Mouse (Mus musculus) forebrain, embryonic 10.5 days (tissue): ENCODE data around the gene Tbata. TPM values are rescaled to one million over a fixed set of nuclear protein-coding genes. Genes with fewer than 3 reads are reported as not detected.

Experiments
- DNase-seq: peaks from one replicate; pipeline ENCODE4 v3.0.0-alpha.2; 2017; ENCODE audit warnings: low spot score; ENCODE audit errors: extremely low spot score
- H3K27ac ChIP-seq: fragments of 300-500 bp; sonication (generic); 2 replicates; pipeline ENCODE4 v1.5.1; 2016; ENCODE audit warnings: mild to moderate bottlenecking
- H3K27me3 ChIP-seq: fragments of 300-500 bp; sonication (generic); 2 replicates; pipeline ENCODE4 v1.6.1; 2016; ENCODE audit warnings: mild to moderate bottlenecking; ENCODE audit not compliant: poor library complexity, severe bottlenecking
- H3K36me3 ChIP-seq: fragments of 300-500 bp; sonication (generic); replicated peaks from 2 replicates; pipeline ENCODE4 v1.6.1; 2016; ENCODE audit warnings: mild to moderate bottlenecking, moderate library complexity
- H3K4me1 ChIP-seq: fragments of 300-500 bp; sonication (generic); 2 replicates; pipeline ENCODE4 v1.6.1; 2016
- H3K4me3 ChIP-seq: fragments of 300-500 bp; sonication (generic); 2 replicates; pipeline ENCODE4 v1.5.1; 2016; ENCODE audit warnings: mild to moderate bottlenecking, moderate library complexity
- H3K9me3 ChIP-seq: fragments of 300-500 bp; sonication (generic); 2 replicates; pipeline ENCODE4 v1.6.1; 2016; ENCODE audit warnings: mild to moderate bottlenecking, moderate library complexity
- WGBS: fragments of 180-500 bp; shearing (Covaris S2); methylation state at CpG from one replicate; pipeline ENCODE4 v1.1.7; 2016; 5-methylcytosine and 5-hydroxymethylcytosine counted together
- polyA plus RNA-seq: library from polyadenylated mRNA; unstranded; fragments of >200 nt; fragmentation: Nextera tagmentation; extraction: Ambion mirVana; gene quantifications from 2 replicates; pipeline ENCODE4 v1.2.1, GENCODE M21; 2016

Tbata gene
- polyA plus RNA-seq, 1 experiment from 2014 or later, result not detected

DNA sequence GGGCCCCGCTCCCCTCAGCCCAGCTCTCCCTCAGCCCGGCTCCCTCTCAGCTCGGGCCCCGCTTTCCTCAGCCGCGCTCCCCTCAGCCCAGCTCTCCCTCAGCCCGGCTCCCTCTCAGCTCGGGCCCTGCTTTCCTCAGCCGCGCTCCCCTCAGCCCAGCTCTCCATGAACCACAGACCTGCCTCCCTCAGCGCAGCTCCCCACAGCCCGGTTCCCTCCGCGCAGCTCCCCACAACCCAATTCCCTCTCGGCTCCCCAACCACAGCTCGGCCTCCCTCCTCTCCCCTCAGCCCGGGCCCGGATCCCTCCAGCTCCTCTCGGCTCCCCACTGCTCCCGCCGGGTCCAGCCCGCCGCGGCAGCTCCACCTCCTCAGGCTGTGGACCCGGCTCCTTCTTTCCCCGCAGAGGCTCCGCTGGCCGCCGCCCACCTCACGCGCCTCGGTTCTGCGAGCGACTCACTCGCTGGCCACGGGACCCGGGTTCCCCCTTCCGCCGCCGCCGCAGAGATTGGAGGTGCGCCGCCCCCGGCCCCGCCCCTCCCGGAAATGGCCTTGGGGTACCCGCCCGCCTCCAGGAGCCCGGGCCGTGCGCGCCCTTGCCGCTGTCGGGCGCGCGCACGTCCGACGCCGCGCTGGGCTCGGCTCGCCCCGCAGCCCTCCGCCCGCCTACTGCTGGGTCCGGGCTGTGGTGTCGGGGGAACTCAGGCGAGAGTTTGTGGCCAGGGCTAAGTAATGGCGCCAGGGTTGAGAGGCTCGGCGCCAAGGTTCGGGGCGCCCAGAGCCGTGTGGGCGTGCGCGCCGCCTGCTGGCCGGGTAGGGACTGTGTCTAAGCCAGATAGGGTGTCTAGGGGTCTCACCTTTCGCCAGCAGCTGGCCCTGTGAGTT lies 24.4 kb upstream of the Tbata start, which contains the start of gene Sgpl1:
TSS of gene Sgpl1 (minus strand) at position 547 of the 884 bp plus-strand sequence.
- DNase-seq, result peak; percentile 92
- H3K27ac ChIP-seq, result peak within 1 kb of the TSS; percentile 94
- no peaks in the 10 kb centered on the region for H3K9me3 ChIP-seq
- under 1% methylated on average over 82 of the region's 82 CpGs for WGBS
- peaks cover 36% of the 10 kb centered on the region for H3K4me1 ChIP-seq
- H3K36me3 ChIP-seq, result peaks cover 8% of the 10 kb centered on the region; the same call in 1 of the 2 replicates
- H3K27me3 ChIP-seq, result no peaks in the 10 kb centered on the region
- H3K4me3 ChIP-seq, result peak within 1 kb of the TSS; percentile 80

DNA sequence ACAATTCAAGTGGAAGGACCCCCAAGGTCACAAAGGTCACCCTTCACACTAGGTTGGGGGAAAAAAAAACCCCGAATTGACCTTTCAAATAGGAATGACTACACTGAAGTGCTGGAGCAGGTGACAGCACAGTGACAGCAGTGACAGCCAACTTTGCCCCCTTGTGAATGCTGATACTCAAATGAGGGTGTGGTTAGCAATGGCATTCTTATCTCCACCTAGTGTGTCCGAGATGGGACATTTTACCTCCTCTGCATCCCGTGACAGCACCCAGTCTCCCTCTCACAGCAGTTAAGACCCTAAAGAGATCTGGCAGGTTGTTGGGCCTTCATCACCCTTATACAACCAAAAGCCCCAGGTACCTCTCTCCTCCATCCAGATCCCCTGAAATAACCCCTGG lies 22.3 kb upstream of the Tbata start:
- Histone ChIP-seq H3K4me1 (peaks cover 36% of the 10 kb centered on the region), H3K4me3 (no peak overlapping the region), H3K27me3 (no peaks in the 10 kb centered on the region), H3K27ac (no peak overlapping the region), H3K36me3 (no peaks in the 10 kb centered on the region), H3K9me3 (no peaks in the 10 kb centered on the region)
- no peak for DNase-seq
- 89% methylated on average over 3 of the region's 3 CpGs for WGBS

DNA sequence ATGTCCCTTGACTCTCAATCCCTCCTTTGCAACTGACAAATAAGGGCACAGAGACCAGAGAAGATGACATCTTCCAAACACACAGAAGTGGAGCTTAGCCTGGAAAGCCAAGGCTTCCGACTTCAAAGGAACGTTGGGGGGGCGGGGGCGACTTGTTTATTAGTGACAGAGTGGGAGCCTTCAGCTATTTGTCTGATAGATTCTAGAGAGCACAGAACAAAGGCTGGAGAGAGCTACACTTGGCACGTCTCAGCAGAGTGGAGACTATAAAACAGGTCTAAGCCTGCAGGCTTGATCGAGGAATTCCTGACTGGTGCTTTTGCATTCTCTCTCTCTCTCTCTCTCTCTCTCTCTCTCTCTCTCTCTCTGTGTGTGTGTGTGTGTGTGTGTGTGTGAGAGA lies 21.1 kb upstream of the Tbata start:
- Histone ChIP-seq H3K27ac (no peak overlapping the region), H3K27me3 (no peaks in the 10 kb centered on the region), H3K4me3 (no peak overlapping the region), H3K36me3 (no peaks in the 10 kb centered on the region), H3K9me3 (no peaks in the 10 kb centered on the region), H3K4me1 (peaks cover 29% of the 10 kb centered on the region)
- no peak for DNase-seq
- 72% methylated on average over 6 of the region's 6 CpGs for WGBS

DNA sequence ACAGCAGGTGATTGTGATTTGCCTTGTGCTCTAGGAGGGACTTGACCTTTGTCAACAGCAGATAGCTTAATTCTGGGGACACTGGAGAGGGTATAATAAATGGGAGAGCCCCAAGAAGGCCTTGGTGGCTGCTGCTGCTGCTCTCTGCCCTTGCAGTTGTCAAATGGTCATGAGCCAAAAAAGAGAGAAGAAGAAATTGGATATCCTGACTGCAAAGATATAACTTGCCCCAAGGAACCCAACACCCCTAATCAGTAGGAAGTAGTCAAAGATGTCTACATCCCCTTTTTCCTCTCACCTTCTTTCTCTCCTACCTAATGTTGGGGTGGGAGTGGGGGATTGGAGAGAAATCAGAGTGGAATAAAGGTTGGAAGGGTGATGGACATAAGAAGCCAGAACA lies 19.6 kb upstream of the Tbata start:
- H3K4me3 ChIP-seq, result no peak overlapping the region
- DNase-seq, result no peak
- no peaks in the 10 kb centered on the region for H3K27me3 ChIP-seq
- H3K9me3 ChIP-seq, result no peaks in the 10 kb centered on the region
- H3K36me3 ChIP-seq, result no peaks in the 10 kb centered on the region
- no peak overlapping the region for H3K27ac ChIP-seq
- peaks cover 16% of the 10 kb centered on the region for H3K4me1 ChIP-seq

DNA sequence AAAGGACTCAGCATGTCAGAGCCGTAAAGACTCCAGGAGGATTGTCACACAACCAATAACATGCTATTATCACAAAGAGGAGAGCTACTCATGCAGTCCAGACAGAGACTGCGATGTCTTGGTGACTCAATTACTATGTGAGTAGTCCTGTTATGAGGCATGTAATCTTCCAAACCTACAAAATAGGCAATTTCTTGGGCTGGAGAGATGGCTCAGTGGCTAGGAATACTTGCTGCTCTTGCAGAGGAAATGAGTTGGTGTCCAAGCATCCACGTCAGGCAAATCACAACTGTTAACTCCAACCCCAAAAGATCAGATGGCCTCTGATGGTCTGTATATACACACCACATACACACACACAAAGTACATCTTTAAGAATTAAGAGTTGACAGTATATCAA lies 16.1 kb upstream of the Tbata start:
- Histone ChIP-seq H3K27me3 (no peaks in the 10 kb centered on the region), H3K27ac (no peak overlapping the region), H3K4me3 (no peak overlapping the region), H3K36me3 (no peaks in the 10 kb centered on the region), H3K9me3 (no peaks in the 10 kb centered on the region), H3K4me1 (0 out of 2 replicates have a peak, but pooled peaks cover under 1% of the 10 kb centered on the region)
- DNase-seq, result no peak
- WGBS, result 88% methylated on average over 3 of the region's 3 CpGs

DNA sequence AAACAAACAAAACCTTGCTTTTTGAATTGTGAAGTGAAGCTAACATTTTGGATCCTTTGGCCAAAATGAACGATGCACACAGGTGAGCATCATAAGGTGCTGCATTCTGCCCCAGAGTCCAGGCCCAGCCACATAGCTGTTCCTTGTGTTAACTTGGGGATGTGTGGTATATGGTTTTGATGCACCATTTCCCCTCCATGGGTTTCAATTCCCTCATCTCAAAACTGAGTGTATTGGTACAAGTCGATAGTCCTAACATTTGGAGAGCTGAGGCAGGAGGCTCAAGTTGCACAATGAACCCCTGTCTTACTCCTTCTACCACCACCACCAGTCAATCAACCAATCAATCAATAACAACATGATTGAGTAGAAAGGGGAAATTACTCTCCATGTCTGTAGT lies 15.3 kb upstream of the Tbata start:
- Histone ChIP-seq H3K9me3 (no peaks in the 10 kb centered on the region), H3K4me3 (no peak overlapping the region), H3K4me1 (no peaks in the 10 kb centered on the region), H3K27me3 (no peaks in the 10 kb centered on the region), H3K27ac (no peak overlapping the region), H3K36me3 (no peaks in the 10 kb centered on the region)
- WGBS, result 94% methylated on average over 2 of the region's 2 CpGs
- no peak for DNase-seq

DNA sequence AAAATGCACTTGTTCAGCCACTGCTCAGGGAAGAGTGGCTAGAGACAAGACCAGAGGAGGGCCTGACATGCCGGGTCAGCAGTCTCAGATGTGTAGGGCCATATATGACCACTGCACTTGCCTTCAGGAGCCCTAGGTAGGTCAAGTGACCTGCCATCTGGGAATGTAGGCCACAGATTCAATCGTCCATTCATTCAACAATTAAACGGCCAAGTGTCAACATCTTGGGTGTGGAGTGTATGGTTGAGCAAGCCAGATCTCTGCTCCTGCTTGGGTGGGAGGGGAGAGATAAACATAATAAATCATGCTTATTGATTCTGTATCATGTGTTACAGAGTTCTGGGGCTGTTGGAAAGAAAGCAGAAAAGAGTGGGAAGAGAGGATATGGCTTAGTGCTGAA lies 13.2 kb upstream of the Tbata start:
- 84% methylated on average over 3 of the region's 3 CpGs for WGBS

DNA sequence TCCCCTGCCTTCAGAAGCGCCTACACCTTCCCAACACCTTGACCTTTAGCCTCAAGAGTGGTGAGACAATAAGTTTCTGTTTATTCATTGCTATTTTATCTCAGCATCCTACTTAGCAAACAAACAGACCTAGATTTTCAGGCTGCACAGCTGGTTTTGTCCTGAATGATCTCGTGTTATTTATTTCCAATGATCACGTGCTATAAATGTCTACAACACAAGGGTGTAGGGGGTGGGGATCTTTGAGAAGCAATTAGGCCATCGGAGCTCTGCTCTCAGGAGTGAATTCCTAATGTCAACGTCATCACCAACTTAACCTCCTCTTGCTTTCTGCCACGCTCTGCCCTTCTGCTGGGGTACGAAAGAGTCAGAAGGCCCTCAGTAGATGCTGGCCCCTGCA lies 11.7 kb upstream of the Tbata start:
- no peaks in the 10 kb centered on the region for H3K27me3 ChIP-seq
- H3K9me3 ChIP-seq, result no peaks in the 10 kb centered on the region
- no peak for DNase-seq
- 89% methylated on average over 7 of the region's 7 CpGs for whole genome bisulfite sequencing
- no peak overlapping the region for H3K4me3 ChIP-seq
- H3K27ac ChIP-seq, result no peak overlapping the region
- no peaks in the 10 kb centered on the region for H3K36me3 ChIP-seq
- H3K4me1 ChIP-seq, result no peaks in the 10 kb centered on the region

More for the DNA sequence above, 13.2 kb upstream of the Tbata start:
- H3K27ac ChIP-seq, result no peak overlapping the region
- H3K36me3 ChIP-seq, result no peaks in the 10 kb centered on the region
- DNase-seq, result no peak
- H3K4me1 ChIP-seq, result no peaks in the 10 kb centered on the region
- no peaks in the 10 kb centered on the region for H3K27me3 ChIP-seq
- no peak overlapping the region for H3K4me3 ChIP-seq
- no peaks in the 10 kb centered on the region for H3K9me3 ChIP-seq

DNA sequence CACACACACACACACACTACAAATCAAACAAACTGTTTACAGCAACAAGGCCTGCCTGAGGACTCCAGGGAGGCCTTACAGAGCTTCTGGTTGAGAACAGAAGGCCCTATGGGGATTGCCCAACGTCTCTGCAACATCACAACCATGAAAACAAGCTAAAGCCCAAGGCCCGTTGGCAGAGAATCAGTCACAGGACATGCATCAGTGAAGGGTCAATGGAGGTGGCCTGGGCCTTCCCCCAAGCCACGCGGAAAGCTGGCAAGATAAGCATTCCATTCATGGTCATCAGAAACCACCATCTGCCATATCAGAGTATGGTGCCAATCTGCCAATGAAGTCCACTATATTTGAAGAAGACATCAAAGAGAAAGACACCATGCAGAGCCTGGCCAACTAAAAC lies 11.1 kb upstream of the Tbata start:
- H3K4me3 ChIP-seq, result no peak overlapping the region
- H3K36me3 ChIP-seq, result no peaks in the 10 kb centered on the region
- WGBS, result 84% methylated on average over 4 of the region's 4 CpGs
- no peak for DNase-seq
- no peaks in the 10 kb centered on the region for H3K4me1 ChIP-seq
- no peaks in the 10 kb centered on the region for H3K9me3 ChIP-seq
- H3K27me3 ChIP-seq, result no peaks in the 10 kb centered on the region
- H3K27ac ChIP-seq, result no peak overlapping the region

DNA sequence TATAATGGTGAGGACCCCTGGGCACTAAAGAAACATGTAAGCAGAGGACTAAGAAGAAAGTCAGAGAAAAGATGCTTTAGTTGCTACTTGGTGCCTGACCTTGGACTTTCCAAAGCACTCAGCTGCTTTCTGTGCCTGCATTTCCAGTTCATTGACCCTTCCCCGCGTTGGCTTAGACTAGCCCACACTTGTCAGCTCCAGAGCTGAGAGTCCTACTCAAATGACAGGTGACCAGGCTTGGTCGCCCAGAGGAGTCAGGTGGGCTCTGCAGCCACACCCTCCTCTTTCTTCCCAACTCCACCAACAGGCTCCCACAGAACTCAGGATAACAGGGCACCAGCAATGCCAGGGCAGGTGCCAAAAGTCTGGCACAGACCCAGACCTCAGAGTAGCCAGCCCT lies 9.4 kb upstream of the Tbata start:
- H3K4me3 ChIP-seq, result no peak overlapping the region
- H3K4me1 ChIP-seq, result no peaks in the 10 kb centered on the region
- 75% methylated on average over 3 of the region's 3 CpGs for WGBS
- no peak for DNase-seq
- no peaks in the 10 kb centered on the region for H3K9me3 ChIP-seq
- no peaks in the 10 kb centered on the region for H3K36me3 ChIP-seq
- no peaks in the 10 kb centered on the region for H3K27me3 ChIP-seq
- no peak overlapping the region for H3K27ac ChIP-seq

DNA sequence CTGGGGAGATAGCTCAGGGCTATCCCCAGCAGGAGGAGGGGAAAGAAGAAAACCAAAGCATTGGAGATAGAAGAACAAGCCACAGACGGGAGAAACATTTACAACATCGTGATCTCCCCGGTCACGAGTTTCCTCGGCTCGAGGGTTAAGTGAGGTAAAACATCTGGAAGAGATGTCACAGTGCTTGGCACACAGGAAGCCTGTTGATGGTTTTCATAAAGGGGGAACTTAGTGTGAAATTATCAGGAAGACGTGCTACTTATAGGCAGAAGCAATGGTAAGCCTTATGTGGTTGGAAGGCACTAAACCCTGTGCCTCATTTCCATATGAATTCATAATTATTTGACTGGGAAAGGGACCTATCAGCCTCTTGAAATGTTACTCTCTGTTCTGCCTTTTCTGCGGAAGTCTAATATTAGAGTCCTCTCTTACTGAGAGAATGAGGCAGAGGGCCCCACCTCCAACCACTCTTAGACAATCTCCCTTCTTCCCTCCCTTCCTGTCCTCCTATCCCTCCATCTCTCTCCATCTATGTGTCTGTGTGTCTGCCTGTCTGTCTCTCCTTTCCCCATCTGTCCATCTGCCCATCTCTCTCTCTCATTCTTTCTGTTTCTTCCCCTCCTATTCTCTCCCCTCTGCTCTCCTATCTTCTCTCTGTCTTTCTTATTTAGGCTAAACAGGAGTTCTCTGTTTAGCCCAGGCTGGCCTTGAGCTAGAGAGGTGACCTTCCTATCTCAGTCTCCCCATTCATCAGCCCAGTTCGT lies 4.2 kb upstream of the Tbata start:
- Histone ChIP-seq H3K4me1 (peaks cover 10% of the 10 kb centered on the region; the same call in 1 of the 2 replicates), H3K9me3 (no peaks in the 10 kb centered on the region), H3K27ac (no peak overlapping the region), H3K27me3 (no peaks in the 10 kb centered on the region), H3K36me3 (no peaks in the 10 kb centered on the region), H3K4me3 (no peak overlapping the region)
- no peak for DNase-seq
- WGBS, result 73% methylated on average over 9 of the region's 9 CpGs

DNA sequence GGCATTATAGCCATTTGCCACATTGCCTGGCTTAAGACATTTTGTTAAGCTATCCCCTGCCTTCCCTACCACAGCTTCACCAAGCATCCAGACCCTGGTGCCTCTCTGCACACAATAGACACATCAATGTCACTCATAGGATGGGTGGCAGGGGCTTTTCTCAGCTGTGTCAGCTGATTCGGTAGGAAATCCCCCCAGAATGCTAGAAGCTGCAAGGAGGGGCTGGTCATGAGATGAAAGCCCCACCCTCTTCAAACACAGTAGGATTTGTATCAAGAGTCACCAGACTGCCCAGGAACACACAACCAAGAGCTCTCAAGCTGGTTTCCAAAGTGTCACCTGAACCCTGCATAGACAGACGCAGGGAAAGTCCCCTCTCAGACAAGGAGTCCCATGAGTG lies 3.4 kb upstream of the Tbata start:
- Histone ChIP-seq H3K36me3 (no peaks in the 10 kb centered on the region), H3K9me3 (no peaks in the 10 kb centered on the region), H3K4me1 (peaks cover 10% of the 10 kb centered on the region; the same call in 1 of the 2 replicates), H3K27me3 (no peaks in the 10 kb centered on the region), H3K27ac (no peak overlapping the region), H3K4me3 (no peak overlapping the region)
- 66% methylated on average over 2 of the region's 2 CpGs for WGBS
- no peak for DNase-seq

DNA sequence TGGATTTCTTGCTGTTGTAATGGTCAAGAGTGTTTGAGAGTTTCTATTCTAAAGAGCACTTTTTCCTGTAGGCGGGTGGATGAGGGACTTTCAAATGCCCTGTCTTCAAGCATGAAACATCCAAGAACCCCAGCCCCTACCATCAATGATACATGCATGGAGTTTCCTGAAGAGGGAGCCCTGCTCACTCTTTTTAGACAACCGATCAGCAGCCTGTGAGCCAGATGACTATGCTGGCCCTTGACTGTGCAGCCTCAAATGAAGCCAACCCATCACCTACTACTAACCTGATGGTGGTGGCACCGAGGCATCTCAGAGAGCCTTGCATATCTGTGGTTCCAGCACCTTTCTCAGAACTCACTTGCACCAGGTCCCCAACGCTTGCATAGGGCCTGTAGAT lies 742 bp downstream of the Tbata start:
- H3K27ac ChIP-seq, result no peak overlapping the region
- WGBS, result 81% methylated on average over 4 of the region's 4 CpGs
- H3K4me1 ChIP-seq, result peaks cover 24% of the 10 kb centered on the region
- H3K4me3 ChIP-seq, result no peak overlapping the region
- no peaks in the 10 kb centered on the region for H3K9me3 ChIP-seq
- H3K36me3 ChIP-seq, result no peaks in the 10 kb centered on the region
- DNase-seq, result no peak
- H3K27me3 ChIP-seq, result peaks cover 33% of the 10 kb centered on the region
